Mouse (Mus musculus): ENCODE measurements around the gene Ace3.
A peak's percentile ranks its signal among the peaks of the same experiment; 100 is the strongest.
"Not testable (repeated sequence)": the region's sequence is repeated elsewhere in the genome, so short reads cannot be mapped to it uniquely, and the experiment has no call there.

The Ace3 gene

DNA sequence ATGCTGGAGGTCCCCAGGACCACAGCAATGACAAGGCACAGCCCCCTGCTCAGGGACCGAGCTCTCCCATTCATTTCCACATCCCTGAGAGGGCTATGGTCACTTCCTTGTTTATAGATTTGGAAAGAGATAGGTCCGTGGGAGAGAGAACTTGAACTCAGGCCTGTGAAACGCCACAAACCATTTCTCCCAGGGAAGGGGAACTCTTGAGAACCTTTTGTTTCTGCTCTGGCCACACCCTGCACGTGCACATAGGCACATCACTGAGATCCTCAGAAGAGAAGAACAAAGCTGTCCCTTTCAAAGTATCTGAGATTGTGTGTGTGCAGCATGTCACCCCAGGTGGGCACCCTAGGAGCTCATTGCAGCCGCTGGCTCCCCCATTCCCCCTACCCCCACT lies 15.8 kb upstream of the Ace3 start:
- no peak for DNase-seq (ENCODE audit: low spot score in 2 of 2)

DNA sequence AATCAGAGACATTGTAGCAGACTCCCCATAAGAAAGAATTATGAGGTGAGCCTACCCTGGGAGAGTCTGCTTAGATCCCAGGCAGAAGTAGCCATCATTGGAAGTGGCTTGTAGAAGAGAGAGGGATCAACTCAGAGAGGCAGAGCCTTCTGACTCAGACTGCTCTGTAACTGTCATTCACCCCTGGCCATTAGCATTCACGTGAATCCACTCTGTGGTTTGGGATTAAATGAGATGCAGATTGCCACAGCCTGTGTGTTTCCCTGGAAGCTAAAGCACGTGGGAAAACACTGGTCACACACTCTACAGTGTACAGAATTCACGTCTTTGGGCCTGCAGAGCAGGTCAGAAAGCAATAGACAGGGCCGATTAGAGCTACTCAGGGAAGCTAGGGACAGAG lies 10.0 kb upstream of the Ace3 start:
- no peak for DNase-seq (ENCODE audit: low spot score in 2 of 2)

DNA sequence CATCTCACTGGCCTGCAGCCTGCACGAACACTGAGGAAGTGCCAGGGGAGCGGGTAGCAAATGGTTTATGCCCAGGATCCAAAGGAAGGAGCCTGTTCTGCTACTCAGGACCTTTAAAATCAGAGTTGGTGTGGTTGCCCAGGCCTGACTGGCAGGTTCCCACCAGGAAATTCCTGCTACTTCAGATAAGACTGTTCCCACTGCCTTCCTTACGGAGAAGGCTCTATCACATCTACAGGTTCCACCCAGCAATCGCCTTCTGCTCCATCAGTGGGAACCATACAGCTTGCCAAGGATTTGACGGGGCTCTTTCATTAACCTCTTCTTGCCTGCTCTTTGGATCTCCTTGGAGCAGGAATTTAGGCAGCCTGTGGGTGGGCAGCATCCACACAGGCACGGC lies 7.0 kb upstream of the Ace3 start:
- DNase-seq (ENCODE audit: low spot score in 2 of 2) = no peak

DNA sequence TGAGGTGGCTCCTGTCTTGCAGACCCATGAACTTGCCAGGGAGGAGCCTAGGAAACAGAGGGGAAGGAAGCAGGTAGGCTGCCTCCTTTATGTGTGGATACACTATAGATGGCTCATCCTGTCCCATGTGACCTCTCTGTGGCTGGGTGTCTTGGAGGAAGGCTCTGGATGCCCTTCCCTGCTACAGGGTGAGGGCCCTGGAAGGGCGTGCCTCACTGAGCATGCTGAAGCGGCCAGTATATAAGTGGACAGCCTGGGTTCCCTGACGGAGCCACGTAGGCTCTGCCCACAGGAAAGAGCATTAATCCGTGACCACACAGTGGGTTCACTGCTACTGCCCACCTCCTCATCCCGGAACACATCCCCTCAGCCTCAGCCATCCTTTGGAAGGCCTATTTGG lies 5.0 kb upstream of the Ace3 start:
- DNase-seq (ENCODE audit: low spot score in 2 of 2) = no peak

DNA sequence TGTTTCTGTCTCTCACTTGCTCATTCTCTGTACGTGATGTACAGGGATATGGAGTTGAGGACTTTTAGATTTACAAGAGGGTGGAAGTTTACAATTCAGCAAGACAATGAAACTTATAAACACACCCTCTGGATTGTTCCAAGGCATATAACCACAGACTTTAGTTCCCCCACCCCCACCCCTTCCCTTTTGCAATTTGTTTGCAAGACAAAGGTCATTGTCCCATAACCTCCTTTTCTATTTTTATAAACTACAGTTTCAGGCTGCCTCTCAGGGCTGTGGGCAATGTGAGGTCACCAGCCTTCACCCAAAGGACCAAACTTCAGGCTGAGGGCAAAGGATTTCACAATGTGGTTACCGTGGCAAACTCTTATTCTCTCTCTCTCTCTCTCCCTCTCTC lies 4.2 kb upstream of the Ace3 start:
- no peak for DNase-seq (ENCODE audit: low spot score in 2 of 2)

DNA sequence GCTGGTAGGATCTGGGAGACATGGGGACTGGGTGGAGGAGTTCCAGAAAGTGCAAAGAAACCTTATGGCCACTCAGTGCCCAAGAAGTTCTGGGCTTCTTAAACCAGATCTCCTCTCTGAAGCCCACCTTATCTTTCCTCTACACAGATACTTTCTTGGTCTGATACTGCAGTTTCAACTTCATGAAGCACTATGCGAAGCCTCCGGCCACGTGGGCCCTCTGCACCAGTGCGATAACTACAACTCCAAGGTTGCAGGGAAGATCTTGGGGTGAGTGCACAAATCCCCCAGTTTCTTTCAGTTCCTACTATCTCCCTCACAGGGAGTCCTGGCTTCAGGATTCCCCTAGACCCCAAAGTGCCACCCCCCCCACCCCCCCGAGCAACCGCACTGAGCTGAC lies 5.6 kb downstream of the Ace3 start:
- DNase-seq (ENCODE audit: low spot score in 2 of 2) = no peak

DNA sequence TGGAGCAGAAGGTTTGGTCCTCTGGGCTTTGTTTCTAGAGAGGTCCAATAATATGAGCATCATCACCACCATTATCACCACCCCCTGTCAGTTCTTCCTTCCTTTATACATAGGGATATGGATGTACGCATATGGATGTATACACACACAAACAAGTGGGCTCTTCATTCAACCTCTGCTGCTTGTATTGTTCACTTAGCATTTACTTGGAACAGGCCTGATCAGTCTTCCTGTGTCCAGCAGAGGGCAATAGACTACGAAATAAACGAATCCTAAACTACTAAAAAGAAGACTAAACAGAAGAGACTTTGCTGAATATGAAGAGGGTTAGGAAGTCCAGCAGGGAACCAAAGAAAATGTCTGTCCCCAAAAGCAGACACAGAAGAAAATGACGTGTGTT lies 7.2 kb downstream of the Ace3 start:
- no peak for DNase-seq (ENCODE audit: low spot score in 2 of 2)

DNA sequence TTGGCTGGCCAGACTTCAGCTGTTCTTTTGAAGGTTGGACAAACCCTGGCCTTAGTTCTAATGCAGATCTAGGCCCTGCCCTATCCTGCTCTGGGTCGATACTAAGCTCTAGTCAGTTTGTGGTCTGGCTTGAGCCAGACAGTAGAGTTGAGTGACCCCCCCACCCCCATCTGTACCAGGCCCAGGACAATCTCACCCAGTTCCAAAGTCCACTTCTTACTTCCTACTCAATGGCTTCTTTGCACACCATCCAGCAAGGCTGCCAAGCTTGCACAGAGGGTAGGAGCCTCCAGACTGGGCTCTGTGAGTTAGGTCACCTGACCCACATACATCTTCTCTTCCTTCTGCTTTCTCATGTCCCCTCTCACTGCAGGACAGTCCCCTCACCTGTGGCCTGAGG lies 10.1 kb downstream of the Ace3 start:
- DNase-seq (ENCODE audit: low spot score in 2 of 2) = no peak

DNA sequence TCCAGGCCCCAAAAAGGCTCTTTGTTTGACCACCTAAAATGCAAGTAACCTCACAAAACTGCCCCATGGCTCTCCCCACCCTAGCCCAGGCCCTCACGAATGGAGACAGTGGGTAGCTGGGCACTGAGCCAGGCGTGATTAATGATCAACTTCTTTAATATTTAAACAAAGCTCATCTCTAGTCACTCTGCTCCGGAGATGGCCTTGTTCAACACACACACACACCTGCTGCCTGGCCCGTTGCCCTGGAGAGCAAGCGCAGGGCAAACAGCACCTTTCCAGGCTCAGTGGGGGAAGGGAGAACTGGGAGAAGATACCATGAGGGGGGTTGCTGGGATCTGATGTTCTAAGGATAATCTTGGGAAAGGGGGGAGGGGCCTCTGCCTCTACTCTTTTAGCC lies 11.5 kb downstream of the Ace3 start:
- DNase-seq (ENCODE audit: low spot score in 2 of 2) = no peak

DNA sequence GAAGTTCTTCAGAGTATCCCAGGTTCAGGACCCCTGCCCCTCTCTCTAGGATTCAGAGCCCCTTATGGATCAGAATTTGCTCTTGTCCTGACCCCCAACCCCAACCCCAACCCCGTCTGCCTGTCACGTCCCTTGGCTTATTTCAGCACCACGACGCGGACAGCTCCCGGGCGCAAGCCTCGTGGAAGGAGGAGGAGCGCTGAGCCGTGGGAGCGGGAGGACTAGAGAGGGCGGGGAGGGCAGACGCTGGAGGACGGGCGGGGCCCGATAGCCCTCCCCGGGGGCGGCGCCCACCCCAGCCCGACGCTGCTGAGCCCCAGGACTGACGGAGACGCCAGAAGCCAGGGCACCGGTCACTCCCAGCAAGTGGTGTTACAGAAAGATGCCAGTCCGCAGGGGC lies 13.3 kb downstream of the Ace3 start, which contains the start of gene Kcnh6:
Kcnh6 (plus strand) TSS at position 304 of the 400 bp plus-strand sequence.
- DNase-seq (ENCODE audit: low spot score in 2 of 2) = no peak

DNA sequence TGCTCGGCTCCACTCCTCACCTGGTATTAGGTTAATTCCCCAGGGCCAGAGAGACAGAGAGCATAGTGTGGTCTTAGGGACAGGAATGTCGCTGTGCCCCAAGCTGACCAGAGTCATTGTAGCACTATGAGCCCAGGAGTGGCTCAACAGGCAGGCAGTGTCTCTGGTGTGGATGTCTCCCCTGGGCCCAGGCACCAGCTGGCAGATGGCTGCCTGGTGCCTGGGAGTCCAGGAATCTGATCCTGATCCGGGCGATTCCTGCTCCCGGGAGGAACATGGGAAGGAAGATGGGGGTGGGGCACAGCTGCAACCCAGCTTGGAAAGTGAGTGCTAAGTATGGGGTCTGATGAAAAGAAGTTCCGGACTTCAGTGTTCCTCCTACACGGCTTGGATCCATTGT lies 18.2 kb downstream of the Ace3 start:
- DNase-seq (ENCODE audit: low spot score in 2 of 2) = no peak

DNA sequence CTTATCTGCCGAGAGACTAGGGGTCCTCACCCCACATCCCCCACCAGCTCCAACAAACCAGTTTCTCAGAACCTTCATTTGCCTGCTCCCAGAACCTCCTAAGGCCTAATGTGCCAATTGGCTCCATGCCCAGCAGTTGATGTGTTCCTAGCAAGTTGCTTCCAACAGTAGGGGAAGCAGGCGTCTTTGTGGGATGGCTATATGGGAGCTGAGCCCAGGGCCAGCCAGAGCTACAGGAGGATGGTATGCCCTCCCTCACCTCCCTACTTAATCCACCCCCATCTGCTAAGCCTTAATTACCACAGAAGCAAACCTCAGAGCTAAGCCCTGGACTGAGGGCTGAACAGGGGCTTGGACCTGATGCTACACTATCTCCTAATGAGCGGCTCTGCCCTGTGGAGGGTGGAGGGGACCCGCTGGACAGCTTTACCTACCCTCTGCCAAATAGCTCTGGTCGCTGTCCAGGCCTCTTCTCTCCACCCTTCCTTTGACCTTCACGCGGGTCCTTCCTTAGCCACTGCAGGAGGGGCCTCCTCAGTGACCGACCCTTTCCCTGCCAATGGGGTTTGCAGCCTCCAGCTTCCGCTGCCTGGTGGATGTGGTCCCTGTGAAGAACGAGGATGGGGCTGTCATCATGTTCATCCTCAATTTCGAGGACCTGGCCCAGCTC lies 19.2 kb downstream of the Ace3 start:
- peak in 1 of 2 experiments; percentile 34 for DNase-seq (ENCODE audit: low spot score in 2 of 2)

DNA sequence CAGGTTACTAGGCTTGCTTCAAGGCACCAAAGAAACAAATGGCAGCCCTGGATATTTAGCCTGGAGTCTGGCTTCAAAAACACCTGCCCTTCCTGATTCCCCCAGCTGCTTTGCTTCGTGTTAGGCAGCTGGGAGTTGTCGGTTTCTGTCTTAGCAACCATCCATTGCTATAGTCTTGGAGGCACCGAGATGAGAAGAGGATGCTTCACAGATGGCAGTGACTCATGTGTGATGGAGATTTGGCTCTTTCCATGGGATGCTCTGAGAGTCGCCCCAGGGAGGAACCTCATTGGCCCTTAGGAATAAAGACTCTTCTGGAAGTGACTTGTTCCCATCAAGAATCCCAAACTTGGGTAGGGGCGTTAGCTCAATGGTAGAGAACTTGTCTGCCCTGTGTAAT lies 22.0 kb downstream of the Ace3 start:
- no peak for DNase-seq (ENCODE audit: low spot score in 2 of 2)

DNA sequence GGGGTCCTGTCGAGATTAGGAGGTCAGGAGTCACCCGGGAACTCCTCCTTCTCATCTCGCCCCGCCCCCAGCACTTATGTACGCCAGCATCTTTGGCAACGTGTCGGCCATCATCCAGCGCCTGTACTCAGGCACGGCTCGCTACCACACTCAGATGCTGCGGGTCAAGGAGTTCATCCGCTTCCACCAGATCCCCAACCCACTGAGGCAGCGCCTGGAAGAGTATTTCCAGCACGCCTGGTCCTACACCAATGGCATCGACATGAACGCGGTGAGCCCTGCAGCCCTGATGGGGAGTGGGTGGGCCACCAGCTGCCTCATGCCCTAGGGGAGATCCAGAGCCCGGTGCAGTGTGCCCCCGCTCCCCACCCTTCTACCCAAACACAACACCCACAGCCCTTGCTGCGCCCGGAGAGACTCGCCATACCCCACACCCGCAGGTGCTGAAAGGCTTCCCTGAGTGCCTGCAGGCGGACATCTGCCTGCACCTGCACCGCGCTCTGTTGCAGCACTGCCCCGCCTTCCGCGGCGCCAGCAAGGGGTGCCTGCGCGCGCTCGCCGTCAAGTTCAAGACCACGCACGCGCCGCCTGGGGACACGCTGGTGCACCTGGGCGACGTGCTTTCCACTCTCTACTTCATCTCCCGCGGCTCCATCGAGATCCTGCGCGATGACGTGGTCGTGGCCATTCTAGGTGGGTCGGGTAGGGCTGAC lies 25.7 kb downstream of the Ace3 start:
- DNase-seq (ENCODE audit: low spot score in 2 of 2) = peak; percentile 27 to 45

DNA sequence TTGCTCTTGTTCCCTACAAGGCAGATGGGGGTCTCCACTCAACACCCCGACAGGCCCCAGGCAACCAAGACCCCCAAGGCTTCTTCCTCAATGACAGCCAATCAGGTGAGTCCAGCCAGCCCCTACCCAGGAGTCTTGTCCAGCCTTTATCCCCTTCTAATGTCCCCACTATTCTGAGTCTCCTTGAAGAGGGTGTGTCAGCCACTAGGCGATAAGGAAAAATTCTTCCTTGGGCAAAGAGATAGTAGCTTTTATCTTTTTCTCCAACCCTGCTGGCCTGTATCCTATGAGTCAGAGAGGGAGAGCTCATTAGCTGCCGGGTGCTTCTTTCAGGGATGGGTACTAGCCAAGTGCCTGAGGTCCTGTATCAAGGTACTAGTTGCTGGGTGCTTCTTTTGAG lies 31.3 kb downstream of the Ace3 start:
- no peak for DNase-seq (ENCODE audit: low spot score in 2 of 2)

DNA sequence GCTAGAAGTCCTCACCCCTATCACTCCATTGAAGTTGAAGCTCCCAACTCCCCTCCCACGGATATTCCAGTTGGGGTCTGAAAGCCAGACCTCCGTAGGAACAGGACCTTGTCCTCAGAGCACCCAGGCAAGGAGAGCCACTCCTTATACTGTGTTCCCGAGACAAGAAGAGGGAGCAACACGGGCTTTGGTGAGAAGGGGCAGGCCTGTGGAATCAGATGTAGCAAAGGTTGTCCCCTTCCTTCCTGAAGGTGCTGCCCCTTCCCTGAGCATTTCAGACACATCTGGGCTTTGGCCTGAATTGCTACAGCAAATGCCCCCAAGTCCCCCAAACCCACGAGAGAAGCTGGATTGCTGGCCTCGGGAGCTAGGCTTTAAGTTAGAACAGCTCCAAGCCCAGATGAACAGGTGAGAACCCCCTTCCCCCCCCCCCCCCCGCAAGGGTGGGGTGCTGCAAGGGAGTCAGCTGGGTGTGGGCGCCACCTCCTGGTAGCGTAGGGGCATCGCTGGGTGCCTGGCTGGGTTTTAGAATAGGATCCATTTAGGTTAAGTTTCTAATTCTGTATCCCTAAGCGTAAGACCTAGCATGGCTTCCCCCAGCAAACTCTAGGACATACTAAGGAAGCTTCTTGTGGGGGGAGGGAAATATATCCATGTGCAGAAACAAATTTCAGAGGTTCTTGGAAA lies 32.1 kb downstream of the Ace3 start:
- DNase-seq (ENCODE audit: low spot score in 2 of 2) = peak; percentile 56 to 62

DNA sequence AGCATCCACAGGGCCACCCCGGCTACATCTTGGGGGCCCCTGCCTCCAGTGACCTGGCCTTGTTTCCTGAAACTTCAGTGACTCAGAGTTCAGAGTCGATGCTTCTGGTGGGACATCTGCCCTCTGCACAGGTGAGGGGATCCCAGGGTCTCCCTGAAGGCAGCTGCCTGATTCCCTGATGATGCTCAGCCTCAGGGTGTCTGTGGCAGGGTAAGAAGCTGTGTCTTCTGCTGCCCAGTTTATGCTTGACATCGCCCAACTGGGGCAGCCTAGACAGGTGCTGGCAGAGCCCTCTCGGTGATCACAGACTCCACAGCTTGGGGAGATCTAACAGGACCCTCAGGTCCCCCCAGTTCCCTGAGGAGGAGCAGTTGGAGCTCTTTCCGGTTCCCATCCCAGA lies 33.1 kb downstream of the Ace3 start:
- no peak for DNase-seq (ENCODE audit: low spot score in 2 of 2)

DNA sequence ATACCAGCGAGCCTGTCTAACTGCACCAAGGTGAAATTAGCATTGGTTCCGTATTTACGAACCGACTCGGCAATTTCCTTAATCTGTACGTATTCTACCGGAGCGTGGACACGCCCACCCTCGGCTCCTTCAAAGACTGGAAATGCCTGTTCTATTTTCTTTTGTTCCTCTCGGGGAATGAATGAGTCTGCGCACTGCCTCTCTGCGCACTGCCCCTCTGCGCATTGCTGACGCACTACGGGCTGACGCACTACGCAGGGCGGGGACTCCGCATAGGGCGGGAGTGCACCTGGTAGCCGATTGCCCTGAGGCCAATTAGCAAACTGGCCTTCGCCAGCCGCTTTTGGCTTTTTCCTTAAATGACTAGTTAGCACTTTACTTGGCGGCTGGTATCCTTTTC lies 37.6 kb downstream of the Ace3 start:
- not testable (repeated sequence) for DNase-seq (ENCODE audit: low spot score in 2 of 2)

DNA sequence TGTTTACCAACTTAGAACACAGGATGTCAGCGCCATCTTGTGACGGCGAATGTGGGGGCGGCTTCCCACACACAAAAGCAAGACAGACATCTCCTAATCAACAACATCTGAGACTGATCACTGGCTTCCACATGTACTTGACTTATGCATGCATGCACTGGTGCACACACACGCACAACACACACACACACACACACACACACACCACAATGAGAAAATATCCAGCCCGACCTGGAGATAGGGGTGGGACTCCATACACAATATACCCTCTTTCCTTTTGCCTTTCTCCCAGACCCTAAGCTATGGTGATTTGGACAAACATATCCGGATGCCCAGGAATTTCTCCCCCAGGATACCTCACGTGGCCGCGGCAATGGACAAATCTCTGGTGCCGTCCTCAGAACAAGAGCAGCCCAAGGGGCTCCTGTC lies 39.0 kb downstream of the Ace3 start:
- no peak for DNase-seq (ENCODE audit: low spot score in 2 of 2)

DNA sequence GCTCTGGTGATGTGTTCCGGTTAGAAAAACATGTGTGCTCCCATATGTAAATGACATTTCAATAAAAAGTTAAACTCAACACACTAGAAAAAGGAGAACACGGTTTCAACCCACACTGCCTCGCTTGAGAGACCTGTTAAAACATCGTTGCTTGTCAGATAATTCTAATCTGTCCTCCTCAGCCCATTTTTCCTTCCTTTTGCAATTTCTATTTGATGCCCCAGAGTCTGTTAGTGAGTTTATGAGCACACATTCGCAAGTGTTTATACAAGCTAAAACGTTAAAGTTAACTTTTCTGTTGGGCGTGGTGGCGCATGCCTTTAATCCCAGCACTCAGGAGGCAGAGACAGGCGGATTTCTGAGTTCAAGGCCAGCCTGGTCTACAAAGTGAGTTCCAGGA lies 40.5 kb downstream of the Ace3 start:
- no peak for DNase-seq (ENCODE audit: low spot score in 2 of 2)

DNA sequence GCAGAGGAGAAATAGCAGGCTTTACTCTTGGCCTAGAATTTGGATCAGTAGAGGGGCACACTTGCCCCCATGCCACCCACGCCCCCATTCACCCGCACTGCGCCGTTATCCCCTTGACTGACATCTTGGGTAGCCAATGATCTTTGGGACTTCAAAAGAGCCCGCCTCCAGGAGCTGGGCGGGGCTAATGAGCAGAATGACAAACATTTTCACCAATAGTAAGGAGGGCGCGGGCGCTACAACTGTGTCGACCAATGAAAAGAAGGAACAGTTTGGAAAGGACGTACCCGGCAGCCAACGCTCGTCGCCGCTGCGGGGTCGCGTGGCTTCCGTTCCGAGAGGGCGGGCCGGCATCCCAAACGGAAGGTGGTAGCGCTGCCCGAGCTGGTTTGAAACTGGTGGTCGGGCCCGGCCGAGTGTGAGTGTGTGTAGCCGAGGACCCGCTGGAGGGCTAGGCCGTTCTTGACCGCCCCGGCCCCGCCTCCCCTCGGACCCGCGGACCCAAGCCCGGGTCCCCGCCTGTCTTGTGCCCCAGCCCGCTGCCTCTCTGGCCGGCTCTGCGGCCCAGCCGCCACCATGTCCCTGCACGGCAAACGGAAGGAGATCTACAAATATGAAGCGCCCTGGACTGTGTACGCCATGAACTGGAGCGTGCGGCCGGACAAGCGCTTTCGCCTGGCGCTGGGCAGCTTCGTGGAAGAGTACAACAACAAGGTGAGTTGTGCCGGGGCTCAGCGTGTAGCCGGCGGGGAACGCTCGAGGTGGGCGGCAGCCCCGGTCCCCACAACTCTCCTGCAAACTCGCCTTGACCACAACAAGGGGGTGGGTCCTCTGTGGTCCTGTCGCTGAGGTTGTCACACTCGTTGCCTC lies 42.3 kb downstream of the Ace3 start, which contains the start of gene Dcaf7:
Dcaf7 (plus strand) TSS at position 325 of the 870 bp plus-strand sequence.
- DNase-seq (ENCODE audit: low spot score in 2 of 2) = peak; percentile 99 to 100

DNA sequence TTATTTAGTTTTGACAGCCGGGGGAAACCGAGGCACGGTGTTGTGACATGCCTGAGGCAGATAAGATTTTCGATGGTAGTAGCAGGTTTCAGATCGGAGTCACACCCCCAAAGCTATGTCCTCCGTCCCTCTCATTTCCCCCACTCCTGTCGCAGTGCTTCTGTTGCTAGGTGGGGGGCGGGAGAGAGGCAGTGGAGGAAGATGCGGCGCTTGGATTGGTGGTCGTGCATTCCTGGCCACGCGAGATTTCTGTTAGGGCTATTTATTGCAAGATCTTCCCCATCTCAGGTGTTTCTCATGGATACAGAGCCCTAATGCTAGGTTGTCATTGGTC lies 42.9 kb downstream of the Ace3 start:
- DNase-seq (ENCODE audit: low spot score in 2 of 2) = peak in 1 of 2 experiments; percentile 53
